ENCODE assay signal across 20 mouse cellular contexts in genomic region chr4:90094196-90094595, GRCm38 (mm10).
"Had no signal": no experiment of that assay in that cellular context is flagged by ENCODE, and none has a peak within 500 bp of the region (broad histone marks: within the 10 kb centered on the region; RNA-seq: fewer than 3 reads in every experiment).

No protein-coding gene starts in this region.

- H3K9me3 ChIP-seq: kidney, embryonic 15.5 days; limb, embryonic 10.5 days; limb, embryonic 13.5 days; liver, embryonic 12.5 days; liver, embryonic 15.5 days; lung, embryonic 15.5 days; megakaryocyte, embryonic 14.5 days; midbrain, embryonic 12.5 days; neural tube, embryonic 12.5 days; neural tube, embryonic 15.5 days had no signal

- H3K27ac ChIP-seq: kidney, embryonic 15.5 days; limb, embryonic 10.5 days; limb, embryonic 13.5 days; liver, embryonic 12.5 days; liver, embryonic 15.5 days; lung, embryonic 15.5 days; midbrain, embryonic 12.5 days; neural tube, embryonic 12.5 days; neural tube, embryonic 15.5 days had no signal

- H3K36me3 ChIP-seq: kidney, embryonic 15.5 days; limb, embryonic 10.5 days; limb, embryonic 13.5 days; liver, embryonic 12.5 days; liver, embryonic 15.5 days; lung, embryonic 15.5 days; midbrain, embryonic 12.5 days; neural tube, embryonic 12.5 days; neural tube, embryonic 15.5 days had no signal

- H3K27me3 ChIP-seq: kidney, embryonic 15.5 days; limb, embryonic 13.5 days; liver, embryonic 12.5 days; liver, embryonic 15.5 days; lung, embryonic 15.5 days; megakaryocyte, embryonic 14.5 days; midbrain, embryonic 12.5 days; neural tube, embryonic 12.5 days; neural tube, embryonic 15.5 days had no signal

- H3K4me1 ChIP-seq: kidney, embryonic 15.5 days; limb, embryonic 10.5 days; limb, embryonic 13.5 days; liver, embryonic 12.5 days; liver, embryonic 15.5 days; lung, embryonic 15.5 days; megakaryocyte, embryonic 14.5 days; neural tube, embryonic 12.5 days; neural tube, embryonic 15.5 days had no signal

- H3K4me3 ChIP-seq: kidney, embryonic 15.5 days; limb, embryonic 10.5 days; limb, embryonic 13.5 days; liver, embryonic 12.5 days; liver, embryonic 15.5 days; lung, embryonic 15.5 days; megakaryocyte, embryonic 14.5 days; midbrain, embryonic 12.5 days; neural tube, embryonic 12.5 days; neural tube, embryonic 15.5 days had no signal

- H3K4me2 ChIP-seq: kidney, embryonic 15.5 days; limb, embryonic 13.5 days; liver, embryonic 12.5 days; liver, embryonic 15.5 days; lung, embryonic 15.5 days; midbrain, embryonic 12.5 days; neural tube, embryonic 12.5 days; neural tube, embryonic 15.5 days had no signal

- DNase-seq: kidney, adult 8-10 months; kidney, postnatal 14 days; kidney, postnatal 4 days; liver; lung, adult 18-20 months; lung, postnatal 10 days; lung, postnatal 36 days; thymus, adult 2 months; thymus, postnatal 14 days; thymus, postnatal 4 days had no signal

- H3K9ac ChIP-seq: kidney, embryonic 15.5 days; limb, embryonic 13.5 days; liver, embryonic 12.5 days; liver, embryonic 15.5 days; lung, embryonic 15.5 days; midbrain, embryonic 12.5 days; neural tube, embryonic 12.5 days; neural tube, embryonic 15.5 days had no signal

- ATAC-seq: liver, embryonic 12.5 days had no signal
